Mouse (Mus musculus): ENCODE results near the gene Me3. TPM values are rescaled to one million over a fixed set of nuclear protein-coding genes. Genes with fewer than 3 reads are reported as not detected.

Me3 gene
- polyA plus RNA-seq, 1 experiment from 2014 or later: 4.3 TPM

GRCm38 (mm10) chr7:89798358-89799020 lies 166.3 kb downstream of the Me3 start:
- no peak overlapping the region for H3K4me3 ChIP-seq (ENCODE audit: low read depth, low read length)
- DNase-seq (ENCODE audit: low spot score) (no peak), ATAC-seq (replicated peaks; ENCODE audit: low FRiP score, low TSS enrichment, low read depth) (no peak)
- no peak overlapping the region for H3K27ac ChIP-seq (ENCODE audit: low read depth)
- no peaks in the 10 kb centered on the region for H3K9me3 ChIP-seq (ENCODE audit: control insufficient read depth, low read length)
- H3K36me3 ChIP-seq (ENCODE audit: control insufficient read depth, insufficient read depth, low read length): no peaks in the 10 kb centered on the region
- H3K4me1 ChIP-seq (replicated peaks; ENCODE audit: control insufficient read depth, insufficient read depth, low read length): no peaks in the 10 kb centered on the region; the same call in 1 of the 2 replicates
- H3K9ac ChIP-seq (ENCODE audit: low read length): no peak overlapping the region
- no peaks in the 10 kb centered on the region for H3K27me3 ChIP-seq (replicated peaks; ENCODE audit: control insufficient read depth, insufficient read depth, low read length)
- H3K4me2 ChIP-seq (ENCODE audit: low read length): no peak overlapping the region
- WGBS: 53% methylated on average over 8 of the region's 8 CpGs

GRCm38 (mm10) chr7:89802447-89802846 lies 170.3 kb downstream of the Me3 start:
- DNase-seq (ENCODE audit: low spot score) (no peak), ATAC-seq (replicated peaks; ENCODE audit: low FRiP score, low TSS enrichment, low read depth) (no peak)
- Histone ChIP-seq H3K4me2 (ENCODE audit: low read length) (no peak overlapping the region), H3K27me3 (replicated peaks; ENCODE audit: control insufficient read depth, insufficient read depth, low read length) (no peaks in the 10 kb centered on the region), H3K9ac (ENCODE audit: low read length) (no peak overlapping the region), H3K9me3 (ENCODE audit: control insufficient read depth, low read length) (no peaks in the 10 kb centered on the region), H3K4me3 (ENCODE audit: low read depth, low read length) (no peak overlapping the region), H3K27ac (ENCODE audit: low read depth) (no peak overlapping the region), H3K4me1 (replicated peaks; ENCODE audit: control insufficient read depth, insufficient read depth, low read length) (no peaks in the 10 kb centered on the region; the same call in 1 of the 2 replicates), H3K36me3 (ENCODE audit: control insufficient read depth, insufficient read depth, low read length) (no peaks in the 10 kb centered on the region)
- WGBS: 40% methylated on average over 3 of the region's 3 CpGs

GRCm38 (mm10) chr7:89803966-89804365 lies 171.8 kb downstream of the Me3 start:
- WGBS: 81% methylated on average over 4 of the region's 4 CpGs
- H3K9ac ChIP-seq (ENCODE audit: low read length): no peak overlapping the region
- H3K4me2 ChIP-seq (ENCODE audit: low read length): no peak overlapping the region
- no peak overlapping the region for H3K4me3 ChIP-seq (ENCODE audit: low read depth, low read length)
- H3K9me3 ChIP-seq (ENCODE audit: control insufficient read depth, low read length): no peaks in the 10 kb centered on the region
- ATAC-seq (replicated peaks; ENCODE audit: low FRiP score, low TSS enrichment, low read depth) (no peak), DNase-seq (ENCODE audit: low spot score) (no peak)
- no peaks in the 10 kb centered on the region for H3K4me1 ChIP-seq (replicated peaks; ENCODE audit: control insufficient read depth, insufficient read depth, low read length)
- H3K27me3 ChIP-seq (replicated peaks; ENCODE audit: control insufficient read depth, insufficient read depth, low read length): no peaks in the 10 kb centered on the region
- H3K36me3 ChIP-seq (ENCODE audit: control insufficient read depth, insufficient read depth, low read length): no peaks in the 10 kb centered on the region
- no peak overlapping the region for H3K27ac ChIP-seq (ENCODE audit: low read depth)

GRCm38 (mm10) chr7:89809400-89809799 lies 177.2 kb downstream of the Me3 start:
- 59% methylated on average over 2 of the region's 2 CpGs for WGBS
- no peak overlapping the region for H3K27ac ChIP-seq (ENCODE audit: low read depth)
- ATAC-seq (replicated peaks; ENCODE audit: low FRiP score, low TSS enrichment, low read depth): no peak

GRCm38 (mm10) chr7:89828436-89829065 lies 196.4 kb downstream of the Me3 start:
- Histone ChIP-seq H3K4me1 (replicated peaks; ENCODE audit: control insufficient read depth, insufficient read depth, low read length) (0 out of 2 replicates have a peak, but pooled peaks cover 5% of the 10 kb centered on the region), H3K36me3 (ENCODE audit: control insufficient read depth, insufficient read depth, low read length) (no peaks in the 10 kb centered on the region), H3K4me3 (ENCODE audit: low read depth, low read length) (no peak overlapping the region), H3K4me2 (ENCODE audit: low read length) (no peak overlapping the region), H3K27me3 (replicated peaks; ENCODE audit: control insufficient read depth, insufficient read depth, low read length) (no peaks in the 10 kb centered on the region), H3K9me3 (ENCODE audit: control insufficient read depth, low read length) (no peaks in the 10 kb centered on the region), H3K27ac (ENCODE audit: low read depth) (no peak overlapping the region), H3K9ac (ENCODE audit: low read length) (no peak overlapping the region)
- ATAC-seq (replicated peaks; ENCODE audit: low FRiP score, low TSS enrichment, low read depth) (no peak), DNase-seq (ENCODE audit: low spot score) (no peak)
- WGBS: 61% methylated on average over 4 of the region's 4 CpGs

More at GRCm38 (mm10) chr7:89809400-89809799, 177.2 kb downstream of the Me3 start:
- no peaks in the 10 kb centered on the region for H3K4me1 ChIP-seq (replicated peaks; ENCODE audit: control insufficient read depth, insufficient read depth, low read length)
- H3K9ac ChIP-seq (ENCODE audit: low read length): no peak overlapping the region
- no peak for DNase-seq (ENCODE audit: low spot score)
- H3K27me3 ChIP-seq (replicated peaks; ENCODE audit: control insufficient read depth, insufficient read depth, low read length): no peaks in the 10 kb centered on the region
- no peak overlapping the region for H3K4me3 ChIP-seq (ENCODE audit: low read depth, low read length)
- H3K9me3 ChIP-seq (ENCODE audit: control insufficient read depth, low read length): no peaks in the 10 kb centered on the region
- H3K36me3 ChIP-seq (ENCODE audit: control insufficient read depth, insufficient read depth, low read length): no peaks in the 10 kb centered on the region
- no peak overlapping the region for H3K4me2 ChIP-seq (ENCODE audit: low read length)

GRCm38 (mm10) chr7:89829201-89829600 lies 197.0 kb downstream of the Me3 start:
- Histone ChIP-seq H3K9ac (ENCODE audit: low read length) (no peak overlapping the region), H3K4me3 (ENCODE audit: low read depth, low read length) (no peak overlapping the region), H3K4me1 (replicated peaks; ENCODE audit: control insufficient read depth, insufficient read depth, low read length) (0 out of 2 replicates have a peak, but pooled peaks cover 5% of the 10 kb centered on the region), H3K9me3 (ENCODE audit: control insufficient read depth, low read length) (no peaks in the 10 kb centered on the region), H3K4me2 (ENCODE audit: low read length) (no peak overlapping the region), H3K27me3 (replicated peaks; ENCODE audit: control insufficient read depth, insufficient read depth, low read length) (no peaks in the 10 kb centered on the region), H3K27ac (ENCODE audit: low read depth) (no peak overlapping the region), H3K36me3 (ENCODE audit: control insufficient read depth, insufficient read depth, low read length) (no peaks in the 10 kb centered on the region)
- 42% methylated on average over 7 of the region's 7 CpGs for WGBS
- DNase-seq (ENCODE audit: low spot score) (no peak), ATAC-seq (replicated peaks; ENCODE audit: low FRiP score, low TSS enrichment, low read depth) (peak; percentile 50; the same call in 1 of the 2 replicates)

GRCm38 (mm10) chr7:89833521-89833920 lies 201.3 kb downstream of the Me3 start:
- no peak for DNase-seq (ENCODE audit: low spot score)
- ATAC-seq (replicated peaks; ENCODE audit: low FRiP score, low TSS enrichment, low read depth): no peak
- no peak overlapping the region for H3K27ac ChIP-seq (ENCODE audit: low read depth)
- 87% methylated on average over 8 of the region's 8 CpGs for WGBS
- H3K36me3 ChIP-seq (ENCODE audit: control insufficient read depth, insufficient read depth, low read length): no peaks in the 10 kb centered on the region
- no peaks in the 10 kb centered on the region for H3K9me3 ChIP-seq (ENCODE audit: control insufficient read depth, low read length)
- 0 out of 2 replicates have a peak, but pooled peaks cover 5% of the 10 kb centered on the region for H3K4me1 ChIP-seq (replicated peaks; ENCODE audit: control insufficient read depth, insufficient read depth, low read length)
- H3K9ac ChIP-seq (ENCODE audit: low read length): no peak overlapping the region
- no peak overlapping the region for H3K4me2 ChIP-seq (ENCODE audit: low read length)
- H3K4me3 ChIP-seq (ENCODE audit: low read depth, low read length): no peak overlapping the region
- no peaks in the 10 kb centered on the region for H3K27me3 ChIP-seq (replicated peaks; ENCODE audit: control insufficient read depth, insufficient read depth, low read length)

GRCm38 (mm10) chr7:89835566-89835965 lies 203.4 kb downstream of the Me3 start:
- Histone ChIP-seq H3K27ac (ENCODE audit: low read depth) (no peak overlapping the region), H3K4me1 (replicated peaks; ENCODE audit: control insufficient read depth, insufficient read depth, low read length) (no peaks in the 10 kb centered on the region)
- 74% methylated on average over 8 of the region's 8 CpGs for WGBS

GRCm38 (mm10) chr7:89836676-89837075 lies 204.5 kb downstream of the Me3 start:
- H3K27me3 ChIP-seq (replicated peaks; ENCODE audit: control insufficient read depth, insufficient read depth, low read length): no peaks in the 10 kb centered on the region
- H3K9ac ChIP-seq (ENCODE audit: low read length): no peak overlapping the region
- no peak overlapping the region for H3K27ac ChIP-seq (ENCODE audit: low read depth)
- ATAC-seq (replicated peaks; ENCODE audit: low FRiP score, low TSS enrichment, low read depth) (no peak), DNase-seq (ENCODE audit: low spot score) (no peak)
- no peaks in the 10 kb centered on the region for H3K4me1 ChIP-seq (replicated peaks; ENCODE audit: control insufficient read depth, insufficient read depth, low read length)
- 93% methylated on average over 7 of the region's 7 CpGs for WGBS
- no peaks in the 10 kb centered on the region for H3K36me3 ChIP-seq (ENCODE audit: control insufficient read depth, insufficient read depth, low read length)
- no peaks in the 10 kb centered on the region for H3K9me3 ChIP-seq (ENCODE audit: control insufficient read depth, low read length)
- no peak overlapping the region for H3K4me3 ChIP-seq (ENCODE audit: low read depth, low read length)
- H3K4me2 ChIP-seq (ENCODE audit: low read length): no peak overlapping the region

More at GRCm38 (mm10) chr7:89835566-89835965, 203.4 kb downstream of the Me3 start:
- Histone ChIP-seq H3K4me3 (ENCODE audit: low read depth, low read length) (no peak overlapping the region), H3K9me3 (ENCODE audit: control insufficient read depth, low read length) (no peaks in the 10 kb centered on the region), H3K27me3 (replicated peaks; ENCODE audit: control insufficient read depth, insufficient read depth, low read length) (no peaks in the 10 kb centered on the region), H3K36me3 (ENCODE audit: control insufficient read depth, insufficient read depth, low read length) (no peaks in the 10 kb centered on the region), H3K9ac (ENCODE audit: low read length) (no peak overlapping the region), H3K4me2 (ENCODE audit: low read length) (no peak overlapping the region)
- no peak for ATAC-seq (replicated peaks; ENCODE audit: low FRiP score, low TSS enrichment, low read depth)
- DNase-seq (ENCODE audit: low spot score): no peak

Measured in intestine, embryonic 14.5 days (tissue).